Mouse (Mus musculus): ENCODE data around the gene Itga11.
A peak's percentile ranks its signal among the peaks of the same experiment; 100 is the strongest.

- peak; percentile 82 for TF ChIP-seq CTCF (IDR thresholded peaks at IDR 0.05; ENCODE audit: low read depth, low read length)
- TF ChIP-seq POLR2A (IDR thresholded peaks at IDR 0.05; ENCODE audit: insufficient read depth, low read length) = no peak
Observed at GRCm38 (mm10) chr9:62726472-62726871, 48.8 kb downstream of the Itga11 start.
